Mouse (Mus musculus): Measurements from ENCODE around the gene Insyn1.

The Insyn1 gene

DNA sequence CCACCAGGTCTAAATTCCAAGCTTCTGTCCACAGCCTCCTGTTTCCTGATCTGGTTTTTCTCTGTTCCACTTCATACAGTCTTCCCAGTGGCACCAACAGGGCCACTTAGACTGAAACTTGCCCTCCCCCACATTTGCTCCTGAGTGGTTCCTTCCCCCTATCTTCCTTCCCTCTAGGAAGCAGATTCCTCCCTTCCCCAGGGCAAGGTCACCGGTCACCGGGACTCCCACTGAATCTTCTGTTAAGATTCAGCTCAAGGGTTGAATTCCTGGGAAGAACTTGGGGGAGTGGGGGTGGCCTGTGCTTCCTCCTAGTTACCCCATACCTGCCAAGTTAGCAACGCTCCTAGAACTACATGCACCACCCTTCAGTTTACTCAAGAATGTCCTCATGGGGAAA, 1.3 kb upstream of the Insyn1 start:
- no peak for ATAC-seq (ENCODE audit: low TSS enrichment)

DNA sequence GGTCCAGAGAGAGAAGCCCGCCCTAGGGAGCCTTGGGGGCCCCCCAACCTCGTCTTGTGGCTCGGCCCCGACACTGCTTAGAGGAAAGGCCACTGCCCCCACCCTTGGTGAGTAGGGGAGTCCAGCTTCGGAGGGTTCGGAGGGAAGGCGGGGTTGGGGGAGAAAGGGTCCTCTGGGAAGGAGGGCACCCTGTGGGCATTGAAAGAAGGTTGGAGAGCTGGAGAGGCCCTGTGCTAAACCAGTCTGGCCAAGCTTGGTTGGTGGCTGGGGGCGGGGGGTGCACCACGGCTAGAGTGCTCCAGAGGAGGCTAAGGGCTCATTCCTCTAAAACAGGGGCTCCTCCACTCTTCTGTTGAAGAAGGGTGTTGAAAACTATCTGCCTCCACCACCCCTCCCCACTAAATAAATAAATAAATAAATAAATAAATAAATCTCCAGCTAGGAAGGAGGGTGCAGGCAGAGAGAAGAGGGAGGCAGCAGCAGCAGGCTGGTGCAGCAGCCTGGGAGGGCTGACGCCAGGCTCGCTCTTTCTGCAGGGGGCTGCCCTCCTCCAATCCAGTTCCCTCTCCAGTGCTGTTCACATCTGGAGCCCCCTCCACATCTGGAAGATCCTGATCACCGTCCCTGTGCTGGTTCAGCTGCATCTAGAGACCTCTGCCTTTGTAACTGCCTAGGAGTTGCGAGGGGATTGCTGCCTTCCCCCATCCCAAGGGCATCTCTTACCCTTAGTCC, 896 bp downstream of the Insyn1 start:
- ATAC-seq (ENCODE audit: low TSS enrichment) = no peak

DNA sequence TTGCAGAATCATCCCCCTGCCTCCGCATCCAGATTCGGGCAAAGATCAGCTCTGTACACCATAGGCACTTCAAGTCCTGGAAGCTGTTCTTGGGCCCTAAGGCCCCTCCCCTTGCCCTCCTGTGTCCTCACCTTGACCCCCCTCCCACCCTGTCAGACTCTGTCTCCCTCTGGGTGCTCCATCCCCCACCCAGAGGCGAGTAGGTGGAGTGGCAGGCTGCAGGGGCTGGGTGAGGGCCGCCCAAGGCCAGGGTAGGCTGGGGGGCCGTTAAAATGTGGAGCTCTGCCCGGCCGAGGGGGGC, 1.4 kb downstream of the Insyn1 start:
- no peak for ATAC-seq (ENCODE audit: low TSS enrichment)

DNA sequence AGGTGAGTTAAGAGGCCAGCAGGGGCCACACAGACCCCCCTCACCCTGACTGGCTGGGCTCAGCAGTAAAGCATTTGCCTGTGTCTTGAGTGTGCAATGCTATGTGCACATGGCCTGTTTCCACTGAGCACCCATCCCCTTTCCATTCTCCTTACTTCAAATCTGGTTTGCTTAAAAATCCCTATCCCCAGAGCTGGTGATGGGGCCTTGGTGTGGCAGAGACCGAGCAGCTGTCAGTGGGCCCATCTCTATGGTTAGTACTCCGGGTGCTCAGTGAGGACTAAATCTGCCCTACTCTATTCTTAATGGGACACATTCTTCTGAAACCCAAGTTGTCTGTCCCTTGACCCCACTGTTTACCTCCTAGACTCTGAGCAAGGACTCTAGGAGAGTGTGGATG, 2.0 kb downstream of the Insyn1 start:
- ATAC-seq (ENCODE audit: low TSS enrichment) = no peak

DNA sequence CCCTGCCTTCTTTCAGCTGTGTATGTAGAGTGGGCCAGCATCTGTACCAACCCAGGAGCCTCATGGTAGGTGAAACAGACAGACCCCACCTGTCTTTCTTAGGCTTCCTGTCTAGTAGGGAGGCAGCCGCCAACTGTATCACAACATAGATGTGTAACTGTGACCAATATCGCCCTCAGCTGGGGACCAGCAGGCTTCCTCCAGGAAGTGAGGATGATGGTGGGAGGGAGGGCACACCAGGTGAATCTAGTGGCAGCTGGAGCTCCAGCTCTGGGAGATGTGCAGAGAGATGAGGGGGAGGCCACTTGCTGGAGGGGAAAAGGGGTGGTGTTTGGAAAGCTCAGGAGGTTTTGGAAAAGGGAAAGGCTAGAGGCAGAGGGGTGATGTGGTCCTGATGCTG, 6.6 kb downstream of the Insyn1 start:
- ATAC-seq (ENCODE audit: low TSS enrichment) = peak; percentile 33

DNA sequence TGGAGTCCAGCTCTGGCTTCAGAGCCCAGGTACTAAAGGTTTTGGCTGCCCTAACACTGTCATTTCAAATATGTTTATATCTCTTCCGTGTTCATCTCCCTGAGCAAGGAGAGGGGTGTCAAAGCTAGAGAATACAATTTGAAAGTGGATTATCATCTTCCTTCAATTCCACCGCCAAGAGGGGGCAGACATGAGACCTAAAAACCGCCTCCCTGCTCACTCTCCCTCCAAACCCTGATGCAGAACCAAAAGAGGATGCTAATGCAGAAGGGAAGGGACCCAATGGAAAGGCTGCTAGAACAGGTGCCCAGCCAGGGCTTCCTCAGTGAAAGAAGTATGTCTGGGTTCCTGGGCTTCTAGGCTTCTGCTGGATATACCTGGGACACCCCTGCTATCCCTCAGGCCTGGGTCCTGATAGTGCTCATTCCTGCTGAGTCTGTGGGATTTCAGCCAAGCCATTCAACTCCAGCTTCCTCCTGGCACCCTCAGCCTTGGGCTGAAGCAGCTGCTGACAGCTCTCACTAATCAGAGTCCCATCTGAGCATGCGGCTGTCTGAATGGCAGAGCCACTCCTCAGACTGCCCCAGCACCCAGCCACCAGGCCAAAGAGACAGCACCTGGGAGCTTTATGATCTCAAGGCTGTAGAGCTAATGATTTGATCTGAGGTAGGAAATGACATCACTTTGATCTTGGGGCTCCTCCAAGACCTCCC, 8.2 kb downstream of the Insyn1 start:
- peak; percentile 47 for ATAC-seq (ENCODE audit: low TSS enrichment)

DNA sequence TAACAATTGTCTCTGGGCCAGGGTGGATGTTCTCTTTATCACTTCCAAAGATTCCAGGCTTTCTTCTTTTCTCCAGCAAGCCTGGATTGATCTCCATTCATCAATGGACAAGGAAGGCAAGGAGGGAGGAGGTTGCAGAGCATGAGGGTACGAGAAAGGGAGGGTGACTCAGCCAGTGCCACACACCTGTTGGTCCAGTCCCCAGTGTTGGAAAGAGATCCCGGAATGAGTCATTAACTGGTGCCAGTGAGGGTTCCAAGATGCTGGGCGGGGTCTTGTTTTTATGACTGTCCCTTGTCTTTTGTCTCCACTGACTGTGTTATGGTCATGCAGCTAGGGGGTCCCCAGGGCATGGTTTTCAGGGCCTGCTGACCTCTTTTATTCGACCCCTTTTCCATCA, 9.5 kb downstream of the Insyn1 start:
- ATAC-seq (ENCODE audit: low TSS enrichment) = no peak

DNA sequence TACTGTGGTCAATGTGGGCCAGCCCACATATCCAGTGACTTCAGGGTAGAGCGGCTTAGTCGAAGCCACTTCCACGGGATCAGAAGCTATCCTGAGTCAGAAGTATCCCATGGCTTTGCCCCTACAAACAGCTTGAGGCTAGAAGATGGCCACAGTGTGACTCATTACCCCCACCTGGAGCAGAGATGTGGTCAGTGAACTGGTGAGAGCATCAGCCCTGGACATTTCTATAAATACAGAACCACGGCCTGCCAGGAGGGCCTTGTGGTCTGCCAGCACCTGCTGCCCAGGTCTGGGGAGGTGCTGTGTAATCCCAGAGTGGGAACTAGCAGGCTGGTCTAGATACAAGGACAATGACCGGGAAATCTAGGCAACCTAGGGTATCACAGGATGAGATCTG, 12.5 kb downstream of the Insyn1 start:
- no peak for ATAC-seq (ENCODE audit: low TSS enrichment)

DNA sequence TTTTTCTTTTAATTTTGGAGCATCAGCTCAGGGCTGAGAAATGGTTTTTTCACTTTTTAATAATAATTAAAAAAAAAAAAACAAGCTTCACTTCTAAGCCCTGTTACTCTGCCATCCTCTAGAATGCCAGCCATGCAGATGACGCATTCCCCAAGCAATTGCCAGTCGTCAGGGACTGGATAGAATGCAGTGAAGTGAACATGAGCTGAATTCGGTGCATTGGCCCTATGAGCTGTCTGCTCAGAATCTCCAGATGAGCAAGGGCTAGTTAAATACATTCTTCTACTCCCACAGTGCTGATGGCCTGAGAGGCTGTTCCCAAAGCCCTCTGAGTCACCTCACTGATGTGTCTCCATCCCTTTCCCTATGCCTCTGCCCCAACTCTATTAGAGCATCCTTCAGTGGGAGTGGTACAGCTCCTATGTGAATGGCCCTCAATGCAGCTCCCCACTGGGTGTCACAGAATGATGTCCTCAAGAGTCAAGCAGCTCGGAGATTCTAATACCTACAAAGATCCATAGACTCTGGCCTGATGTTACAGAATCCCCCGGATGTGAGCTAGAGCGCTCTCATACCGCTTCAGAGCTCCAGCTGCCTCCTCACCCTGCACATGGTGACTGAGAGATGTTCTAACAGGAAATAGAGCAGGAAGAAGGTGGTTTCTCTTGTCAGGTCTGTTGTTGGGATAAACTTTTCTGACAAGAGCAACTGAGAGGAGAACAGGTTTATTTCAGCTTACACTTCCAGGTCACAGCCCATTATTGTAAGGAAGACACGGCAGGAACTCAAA, 19.0 kb downstream of the Insyn1 start:
- ATAC-seq (ENCODE audit: low TSS enrichment) = no peak

DNA sequence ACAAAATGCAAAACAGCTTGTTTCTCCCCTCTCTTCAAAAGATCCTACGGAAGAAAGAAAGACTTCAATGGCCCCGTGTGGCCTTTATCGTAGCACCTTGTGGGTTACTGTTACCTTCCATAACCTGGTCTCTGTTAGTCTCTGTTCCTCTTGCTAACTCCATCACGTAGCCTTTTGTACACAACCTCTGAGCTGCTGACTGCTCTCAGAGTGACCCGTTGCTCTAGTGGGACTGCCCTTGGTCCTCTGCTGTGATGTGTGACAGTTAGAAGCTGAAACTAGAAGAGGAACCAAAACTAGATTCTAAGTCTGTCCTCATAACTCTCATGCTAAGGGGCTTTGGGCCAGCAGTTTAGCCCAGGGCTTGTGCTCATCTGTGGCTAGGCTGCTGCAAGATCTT, 22.0 kb downstream of the Insyn1 start:
- ATAC-seq (ENCODE audit: low TSS enrichment) = no peak

DNA sequence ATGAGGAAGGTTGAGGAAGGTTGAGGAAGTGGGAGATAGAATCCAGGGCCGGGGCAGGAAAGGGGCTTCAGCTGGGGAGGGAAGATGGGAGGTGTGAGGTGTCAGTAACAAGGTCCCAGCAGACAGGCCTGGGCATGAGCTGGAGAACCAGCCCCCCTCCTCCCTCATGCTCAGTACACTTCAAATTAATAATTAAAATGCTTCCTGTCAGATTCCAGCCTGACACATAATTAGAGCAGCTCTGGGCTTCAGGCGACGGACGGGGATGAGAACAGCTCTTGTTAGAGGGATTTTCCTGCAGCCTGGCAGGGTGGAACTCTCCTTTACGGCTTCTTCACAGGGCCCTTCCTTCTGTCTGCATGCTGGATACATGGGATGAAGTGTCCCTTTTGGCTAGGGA, 25.3 kb downstream of the Insyn1 start:
- ATAC-seq (ENCODE audit: low TSS enrichment) = no peak

DNA sequence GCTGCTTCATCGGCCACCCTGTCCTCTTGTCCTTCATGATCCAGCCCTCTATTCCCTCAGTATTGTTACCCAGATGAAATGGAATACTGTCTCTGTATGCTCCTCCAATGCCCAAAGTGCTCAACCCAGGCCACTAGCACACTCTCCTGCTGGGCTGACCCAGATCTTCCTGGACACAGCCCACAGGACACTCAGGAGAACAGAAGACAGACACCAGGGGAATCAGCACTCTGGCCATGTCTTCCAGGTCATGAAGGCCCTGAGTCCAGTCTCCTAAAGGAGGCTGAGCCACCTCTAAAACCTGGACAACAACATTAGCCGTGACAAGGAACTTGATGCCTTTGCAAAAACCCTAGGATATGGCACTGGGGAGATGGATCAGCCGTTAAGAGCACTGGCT, 28.1 kb downstream of the Insyn1 start:
- no peak for ATAC-seq (ENCODE audit: low TSS enrichment)

DNA sequence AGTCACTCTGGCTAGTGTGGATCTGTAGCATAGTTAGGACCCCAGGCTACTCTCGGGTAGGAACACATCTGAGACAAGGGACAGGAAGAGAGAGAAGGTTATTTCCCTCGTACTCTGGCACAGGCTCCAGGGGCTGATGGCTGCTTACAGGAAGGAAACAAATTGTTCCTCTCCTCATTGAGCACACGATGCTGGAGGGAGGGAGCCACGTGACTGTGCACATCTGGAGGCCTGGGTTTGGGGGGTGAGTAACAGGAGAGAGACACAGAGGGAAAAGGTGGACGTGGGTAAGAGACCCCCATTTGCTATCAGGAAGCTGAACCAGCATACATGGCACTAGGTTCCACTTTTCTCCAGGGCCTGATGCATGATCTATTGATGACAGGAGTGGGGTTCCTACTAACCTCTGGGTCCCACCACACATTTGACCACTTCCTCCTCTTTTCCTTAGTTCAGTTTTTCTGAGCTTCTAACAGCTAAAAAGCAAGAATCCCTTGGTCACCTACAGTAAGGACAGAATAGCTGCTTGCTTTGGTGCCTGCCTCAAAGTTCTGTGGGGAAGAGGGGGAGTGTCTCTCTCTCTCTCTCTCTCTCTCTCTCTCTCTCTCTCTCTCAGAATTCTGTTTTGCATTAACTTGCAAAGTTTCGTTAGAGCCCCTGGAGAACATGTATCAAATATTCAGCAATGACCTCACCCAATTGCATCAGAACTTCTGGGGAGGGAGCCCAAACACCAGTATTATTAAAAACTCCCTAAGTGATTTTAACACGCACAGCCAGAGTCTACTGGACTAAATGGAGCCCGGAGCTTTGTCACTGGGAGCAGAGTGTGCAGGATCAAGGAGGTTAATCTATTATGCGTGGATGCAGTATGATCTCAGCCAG, 29.7 kb downstream of the Insyn1 start:
- no peak for ATAC-seq (ENCODE audit: low TSS enrichment)

DNA sequence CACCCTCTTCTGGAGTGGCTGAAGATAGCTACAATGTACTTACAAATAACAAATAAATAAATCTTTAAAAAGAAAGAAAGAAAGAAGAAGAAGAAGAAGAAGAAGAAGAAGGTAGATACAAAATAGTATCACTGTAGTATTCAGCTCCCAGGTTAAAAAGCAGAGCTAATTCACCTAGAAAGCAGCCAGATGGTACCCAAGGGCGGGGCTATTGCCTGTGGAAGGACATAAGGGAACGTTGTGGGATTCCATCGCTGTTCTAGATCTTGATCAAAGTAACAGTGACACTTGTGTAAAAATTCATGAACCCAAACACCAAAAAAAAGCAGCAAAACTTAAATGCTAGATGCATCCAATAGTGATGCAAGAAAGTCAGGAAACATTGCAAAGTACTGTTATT, 31.6 kb downstream of the Insyn1 start:
- no peak for ATAC-seq (ENCODE audit: low TSS enrichment)

DNA sequence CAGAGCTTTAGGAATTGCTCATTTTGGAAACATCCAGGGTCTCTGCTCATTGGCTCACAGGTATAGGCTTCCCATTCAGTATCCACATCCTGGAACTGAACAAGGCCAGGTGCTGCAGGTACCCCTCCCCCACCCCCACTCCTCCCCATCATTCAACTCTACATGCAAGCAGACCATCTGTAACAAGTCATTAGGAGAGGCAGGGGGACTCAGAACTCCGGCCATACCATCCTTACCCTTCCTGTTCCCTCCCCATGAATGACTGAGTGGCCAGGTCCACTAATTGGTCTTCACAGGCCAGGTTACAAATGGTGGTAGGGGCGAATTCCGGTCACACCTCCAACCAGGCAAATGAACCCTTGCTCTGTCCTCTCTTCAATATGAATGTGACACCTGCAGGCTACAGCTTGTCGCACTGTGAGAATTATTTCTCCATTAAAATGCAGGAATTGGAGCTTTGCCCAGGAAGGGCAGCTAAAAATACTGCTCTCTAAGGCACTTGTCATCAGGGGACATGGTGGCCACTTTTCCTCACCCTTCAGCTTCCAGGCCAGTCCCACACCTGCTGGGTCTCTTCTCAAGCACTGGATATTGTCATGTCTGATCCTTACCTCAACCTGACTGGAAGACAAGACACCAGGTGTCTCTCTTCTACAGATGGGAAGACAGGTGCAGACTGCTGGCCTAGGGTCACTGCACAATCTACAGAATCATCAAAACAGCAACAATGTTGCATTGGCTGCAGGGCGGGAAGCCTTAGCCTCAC, 32.6 kb downstream of the Insyn1 start:
- ATAC-seq (ENCODE audit: low TSS enrichment) = no peak

DNA sequence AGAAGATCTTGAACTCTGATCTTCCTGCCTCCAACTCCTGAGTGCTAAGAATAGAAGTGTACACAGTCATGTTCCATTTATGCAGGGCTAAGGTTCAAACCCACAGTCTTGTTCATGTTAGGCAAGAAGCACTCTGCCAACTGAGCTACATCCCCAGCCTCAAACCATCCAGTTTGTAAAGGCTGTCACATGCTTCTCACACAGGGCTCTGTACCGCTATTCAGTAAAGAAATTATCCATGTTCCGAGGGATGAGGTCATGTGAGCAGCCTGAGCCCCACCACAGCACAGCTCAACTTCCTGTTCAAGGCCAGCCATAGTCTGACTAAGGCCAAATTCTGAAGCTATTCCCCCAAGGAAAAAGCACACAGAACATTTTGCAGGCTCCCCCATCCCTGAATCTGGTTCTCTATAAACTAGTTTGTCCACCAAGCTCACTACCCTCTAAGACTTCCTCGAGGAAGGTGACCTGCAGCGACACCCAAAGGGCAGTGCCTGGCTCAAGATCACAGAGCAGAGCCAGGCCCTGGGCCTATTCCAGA, 33.5 kb downstream of the Insyn1 start:
- ATAC-seq (ENCODE audit: low TSS enrichment) = no peak

DNA sequence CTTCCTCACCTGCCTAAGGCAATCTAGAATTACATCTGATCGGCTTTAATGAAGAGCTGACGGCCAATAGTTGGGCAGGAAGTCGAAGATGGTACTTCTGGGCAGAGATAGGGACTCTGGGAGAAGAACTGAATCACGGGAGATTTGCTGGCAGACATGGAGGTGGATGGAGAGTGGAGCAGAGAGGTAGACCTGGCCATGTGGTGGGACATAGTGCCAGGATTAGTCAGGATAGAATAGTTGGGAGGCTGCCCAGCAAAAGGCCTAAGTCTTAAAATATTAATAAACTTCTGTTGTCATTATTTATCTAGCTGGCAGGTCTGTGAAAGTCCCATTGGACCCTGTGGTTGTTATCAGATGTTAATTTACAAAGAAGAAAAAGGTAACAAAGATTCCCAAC, 36.7 kb downstream of the Insyn1 start:
- no peak for ATAC-seq (ENCODE audit: low TSS enrichment)

DNA sequence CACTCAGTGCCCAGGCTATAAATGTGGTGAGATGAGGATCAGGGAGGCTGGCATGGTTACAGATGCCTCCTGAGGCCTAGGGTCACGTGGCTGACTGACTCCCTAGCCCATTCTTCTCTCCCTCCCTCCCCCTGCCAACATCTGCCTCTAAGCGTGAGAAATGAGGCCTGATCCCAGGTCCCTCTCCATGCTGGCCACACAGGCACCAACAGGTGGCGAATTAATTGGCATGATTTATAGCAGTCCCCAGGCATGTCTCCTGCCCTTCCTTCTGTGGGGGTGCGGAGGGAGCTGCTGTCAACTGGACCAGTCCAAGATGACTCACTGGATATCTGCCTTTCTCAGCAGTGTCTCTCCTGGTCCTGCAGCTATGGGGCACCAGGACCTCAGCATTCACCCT, 39.4 kb downstream of the Insyn1 start:
- no peak for ATAC-seq (ENCODE audit: low TSS enrichment)

DNA sequence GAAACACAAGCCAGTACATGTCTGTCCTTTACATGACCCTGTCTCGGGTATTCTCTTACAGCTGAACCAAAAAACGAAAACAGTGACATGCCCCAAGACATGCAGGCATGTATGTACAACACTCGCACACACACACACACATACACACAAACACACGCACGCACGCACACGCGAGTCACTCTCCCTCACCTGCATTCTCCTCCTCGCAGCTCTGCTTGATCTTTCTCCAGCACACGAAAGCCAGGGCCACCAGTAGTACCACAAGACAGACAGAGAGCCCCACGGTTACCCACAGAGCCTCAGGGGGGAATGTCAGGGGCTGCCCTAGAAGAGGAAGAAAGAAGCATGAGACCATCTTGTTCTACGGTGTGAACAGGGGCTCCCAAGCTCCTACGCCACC, 42.0 kb downstream of the Insyn1 start:
- ATAC-seq (ENCODE audit: low TSS enrichment) = no peak

DNA sequence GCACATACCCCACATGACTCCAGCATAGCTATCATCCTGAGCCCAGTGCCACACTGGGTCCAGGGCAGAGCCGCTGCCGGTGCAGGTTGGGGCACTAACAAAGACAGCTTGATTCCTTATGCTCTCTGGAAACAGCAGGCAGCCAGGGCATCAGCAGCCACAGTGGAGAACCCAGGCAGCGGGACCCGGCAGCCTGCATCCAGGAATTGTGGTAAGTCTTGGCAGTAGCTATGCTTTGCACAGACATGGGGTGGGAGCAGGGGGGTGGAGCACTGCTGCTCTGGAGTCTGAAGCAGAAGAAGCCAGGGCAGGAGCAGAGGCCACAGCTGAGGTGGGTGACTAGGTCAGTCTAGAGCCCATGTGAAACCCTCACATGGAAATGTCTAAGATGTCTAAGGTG, 43.8 kb downstream of the Insyn1 start:
- no peak for ATAC-seq (ENCODE audit: low TSS enrichment)

DNA sequence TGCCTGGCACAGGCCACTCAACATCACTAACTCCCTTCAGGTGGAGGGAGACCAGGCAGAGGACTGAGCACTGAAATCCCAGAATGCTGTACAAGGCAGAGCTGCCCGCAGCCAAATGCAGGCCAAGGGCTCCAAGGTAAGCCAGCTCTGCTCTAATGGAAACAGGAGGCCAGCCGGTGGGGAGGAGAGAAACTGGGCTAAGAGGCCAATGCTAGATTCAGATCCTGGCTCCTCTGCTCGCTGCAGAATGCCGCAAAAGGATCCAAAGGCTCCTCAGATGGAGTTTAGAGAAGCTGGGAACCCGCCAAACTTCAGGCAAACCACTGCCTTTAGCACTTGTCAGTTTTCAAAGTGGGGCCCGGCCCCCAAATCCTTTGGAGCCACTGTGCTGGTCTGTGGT, 44.9 kb downstream of the Insyn1 start:
- no peak for ATAC-seq (ENCODE audit: low TSS enrichment)
